Comparison of ENCODE assay signal across 14 mouse cellular contexts in the genomic region with DNA sequence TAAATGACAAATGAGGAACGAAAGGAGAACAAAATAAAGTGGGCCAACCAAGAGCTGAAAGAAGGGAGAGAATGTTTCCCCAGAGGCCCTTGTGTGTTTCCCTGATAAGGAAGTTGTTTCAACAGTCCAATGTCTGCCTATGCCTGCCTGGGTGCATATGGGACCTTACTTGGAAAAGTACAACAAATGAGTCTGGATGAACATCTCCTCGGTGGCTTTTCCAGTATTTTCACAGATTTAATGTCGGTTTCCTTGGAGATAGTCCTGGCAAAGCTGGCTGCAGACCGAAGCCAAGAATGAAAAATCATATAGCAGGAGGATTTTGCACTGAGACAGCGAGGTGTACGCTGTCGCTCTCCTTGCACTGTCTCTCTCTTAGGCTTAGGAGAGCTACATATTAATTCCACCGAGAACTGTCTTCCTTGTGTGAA. TPM values are rescaled to one million over a fixed set of nuclear protein-coding genes. Genes with fewer than 3 reads are reported as not detected.
A peak's percentile ranks its signal among the peaks of the same experiment; 100 is the strongest.
DNase-seq lines count a peak whose midpoint lies in the region; ATAC-seq lines count a peak whose summit lies in the region.
"Had no signal": no experiment of that assay in that cellular context is flagged by ENCODE, and none has a peak within 500 bp of the region (broad histone marks: within the 10 kb centered on the region; RNA-seq: fewer than 3 reads in every experiment).

No protein-coding gene starts in this region.

- 68% methylated on average over 8 of the region's 8 CpGs for WGBS in liver, embryonic 11.5 days

- DNase-seq in liver, embryonic 11.5 days (ENCODE audit: low spot score): no peak
- DNase-seq in liver: no peak
- DNase-seq in frontal cortex, postnatal 36 days (ENCODE audit: low spot score in 2 of 2): peak; percentile 53 to 70
- peak; percentile 54 to 71 for DNase-seq in left cerebral cortex, postnatal 14 days (ENCODE audit: low spot score in 2 of 2)
- peak; percentile 46 for DNase-seq in right cerebral cortex, postnatal 36 days (ENCODE audit: low spot score in 2 of 2)
- DNase-seq in cerebellum, postnatal 14 days: no peak
- no peak for DNase-seq in adrenal gland, adult (ENCODE audit: inconsistent age in 2 of 2, low spot score in 1 of 2)
- DNase-seq in thymus, postnatal 10 days (ENCODE audit: low spot score in 2 of 2): no peak
- DNase-seq: cerebellum, adult 18-20 months; thymus, postnatal 4 days had no signal

- 0 out of 2 replicates have a peak overlapping the region, but pooled peaks have one; percentile 25 for H3K27ac ChIP-seq in liver, embryonic 11.5 days (ENCODE audit: low read depth, low read length)
- H3K27ac ChIP-seq: kidney, postnatal 0 days; limb, embryonic 15.5 days had no signal

- H3K36me3 ChIP-seq in liver, embryonic 11.5 days (ENCODE audit: control insufficient read depth, insufficient read depth, low read length): no peaks in the 10 kb centered on the region
- H3K36me3 ChIP-seq: limb, embryonic 15.5 days had no signal

- no peak overlapping the region for H3K4me3 ChIP-seq in liver, embryonic 11.5 days (ENCODE audit: low read depth, low read length)
- H3K4me3 ChIP-seq: limb, embryonic 15.5 days had no signal

- peaks cover 16% of the 10 kb centered on the region for H3K4me1 ChIP-seq in liver, embryonic 11.5 days (replicated peaks; ENCODE audit: control insufficient read depth, insufficient read depth, low read length)
- H3K4me1 ChIP-seq: limb, embryonic 15.5 days had no signal

- peak overlapping the region; percentile 1; the same call in 1 of the 2 replicates for H3K9ac ChIP-seq in liver, embryonic 11.5 days (ENCODE audit: low read depth, low read length)
- H3K9ac ChIP-seq: limb, embryonic 15.5 days had no signal

- ATAC-seq in liver, embryonic 11.5 days (replicated peaks; ENCODE audit: low FRiP score): peak; percentile 82
- ATAC-seq: hindbrain, embryonic 16.5 days had no signal

- H3K4me2 ChIP-seq in liver, embryonic 11.5 days: peak overlapping the region; percentile 29
- H3K4me2 ChIP-seq: limb, embryonic 15.5 days; midbrain, embryonic 11.5 days had no signal

- intact Hi-C loops in left cerebral cortex, postnatal 14 days (cut with DNase I): no loop called here

- H3K27me3 ChIP-seq in liver, embryonic 11.5 days (replicated peaks; ENCODE audit: control insufficient read depth, insufficient read depth, low read length): no peaks in the 10 kb centered on the region
- H3K27me3 ChIP-seq: limb, embryonic 15.5 days had no signal

- no peaks in the 10 kb centered on the region for H3K9me3 ChIP-seq in liver, embryonic 11.5 days (ENCODE audit: control insufficient read depth, low read length)
- H3K9me3 ChIP-seq: limb, embryonic 15.5 days had no signal

RNA-seq across cellular contexts. Expression of a gene that starts 18.8 kb away (rescaled TPM):
- 0.36 and 0.49 TPM in 2 replicates for polyA plus RNA-seq in liver, embryonic 11.5 days (2014; fragmentation: Nextera tagmentation; extraction: Ambion mirVana)
- 10 to 100 TPM; 18.2 to 26.5 TPM for total RNA-seq in left cerebral cortex, postnatal 14 days (2021)

Comparison
In these comparisons a context has a peak if more than half of its experiments do, and no peak if none do; other contexts are left out.
1. DNase-seq: peak in frontal cortex, postnatal 36 days (2 of 2), left cerebral cortex, postnatal 14 days (2 of 2) and right cerebral cortex, postnatal 36 days (2 of 2); none in liver, embryonic 11.5 days (single experiment), liver (single experiment), cerebellum, postnatal 14 days (0 of 2), adrenal gland, adult (0 of 2) and thymus, postnatal 10 days (0 of 2).